Mouse (Mus musculus) right cerebral cortex, postnatal 14 days (tissue): ENCODE data around the gene Nbas.
A peak's percentile ranks its signal among the peaks of the same experiment; 100 is the strongest.

Experiments used
- DNase-seq: peaks from one replicate; pipeline ENCODE4 v3.0.0; 2022

The Nbas gene

GRCm38 (mm10) chr12:13268826-13269449, at the start of gene Nbas:
Gene Nbas (plus strand): TSS chr12:13269133.
- peak; percentile 88 for DNase-seq

DNA sequence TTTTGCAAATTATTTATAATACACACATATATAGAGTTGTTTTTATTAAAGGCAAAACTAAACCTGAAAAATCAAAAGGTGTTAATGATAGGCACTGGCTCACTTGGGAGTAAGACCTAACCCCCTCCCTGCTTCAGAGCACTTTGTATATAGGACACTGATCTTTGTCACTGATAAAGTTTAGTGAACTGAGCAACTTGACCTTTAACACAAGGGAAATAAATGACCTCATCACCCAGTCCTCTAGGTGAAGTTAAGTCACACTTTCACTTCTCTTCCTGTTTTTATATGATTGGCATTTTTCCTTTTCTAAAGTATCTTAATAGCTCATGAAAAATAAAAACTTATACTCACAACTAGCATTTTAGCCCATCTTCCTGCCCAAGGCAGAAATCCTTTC, 26.5 kb upstream of the Nbas start:
- no peak for DNase-seq

DNA sequence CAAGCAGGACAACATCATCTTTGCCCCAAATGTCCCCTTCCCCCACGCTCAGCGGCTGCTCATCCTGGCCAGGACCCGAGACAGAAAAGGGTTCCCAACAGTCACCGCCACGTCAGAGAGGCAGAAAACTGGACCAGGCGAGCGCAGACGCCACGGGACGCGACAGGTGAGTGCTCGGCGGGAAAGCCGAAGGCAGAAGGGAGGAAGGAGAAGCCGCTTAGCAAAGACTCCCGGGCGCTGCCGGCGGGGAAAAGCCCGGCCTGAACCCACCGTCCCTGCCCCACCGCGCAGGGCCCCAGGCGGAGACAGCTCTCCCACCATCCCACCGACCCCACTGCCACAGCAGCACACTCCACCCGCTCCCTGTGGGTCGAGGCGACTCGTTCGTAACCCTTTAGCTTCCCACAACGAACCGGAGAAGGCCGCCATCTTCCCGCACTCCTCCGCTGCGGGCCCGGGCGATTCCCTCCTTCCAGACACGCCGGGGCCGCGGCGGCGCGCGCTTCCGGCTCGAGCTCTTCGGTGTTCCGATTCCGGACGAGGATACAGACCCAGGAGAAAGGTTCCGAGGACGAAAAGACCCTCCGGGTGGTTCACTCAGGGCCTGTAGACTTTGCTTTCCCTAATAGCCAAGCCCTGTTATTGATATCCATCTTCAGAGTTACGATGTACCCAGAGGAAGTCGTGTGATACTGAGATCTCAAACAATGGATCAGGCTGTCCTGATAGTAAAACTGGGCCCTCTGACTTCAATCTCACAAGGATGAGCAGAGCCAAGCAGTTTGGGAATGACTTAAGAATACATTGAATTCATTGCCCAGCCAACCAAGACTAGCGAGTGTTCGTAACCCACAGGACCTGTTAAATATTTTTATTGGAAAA, 20.0 kb upstream of the Nbas start, which contains the start of gene Ddx1:
Gene Ddx1 (minus strand): TSS at position 523 of the 882 bp plus-strand sequence.
- DNase-seq: peak; percentile 82

DNA sequence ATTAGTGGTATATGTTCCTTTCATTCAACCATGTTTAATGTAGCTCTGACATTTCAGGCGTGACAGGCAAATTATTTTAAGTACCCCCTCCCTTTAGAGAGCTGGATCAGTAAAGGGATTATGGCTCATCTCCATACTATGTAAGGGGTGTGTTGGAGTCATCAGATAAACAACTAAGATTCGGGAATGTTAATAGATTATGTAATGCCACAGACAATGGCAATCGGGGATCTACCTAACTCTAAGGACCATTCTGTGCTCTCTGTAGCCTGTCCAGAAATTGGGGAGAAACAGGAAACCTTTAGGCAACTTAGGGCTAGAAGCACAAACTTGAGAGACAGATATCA, 19.4 kb upstream of the Nbas start:
- DNase-seq: no peak

- DNase-seq: no peak
Measured at GRCm38 (mm10) chr12:13255068-13255467, 13.9 kb upstream of the Nbas start.

DNA sequence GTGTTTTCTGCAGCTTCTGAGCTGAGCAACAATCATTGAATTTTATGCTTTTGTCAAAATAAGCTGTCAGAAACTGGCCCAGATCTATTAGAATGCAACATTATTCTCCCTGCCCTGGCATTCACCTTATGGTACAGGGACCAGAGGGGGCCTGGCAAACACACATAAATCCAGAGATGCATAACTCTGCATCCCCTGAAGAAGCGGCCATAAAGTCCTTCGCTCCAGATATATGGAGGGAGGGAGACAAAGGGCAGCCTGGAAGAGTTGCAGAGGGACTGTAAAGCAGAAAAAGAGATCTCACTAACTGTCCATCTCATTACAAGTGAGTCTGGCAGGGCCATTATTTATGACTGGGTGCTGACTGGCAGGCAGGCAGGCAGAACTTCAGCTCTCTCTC, 13.2 kb upstream of the Nbas start:
- DNase-seq: no peak

GRCm38 (mm10) chr12:13268412-13268811, 521 bp upstream of the Nbas start:
- no peak for DNase-seq

- DNase-seq: no peak
Measured at GRCm38 (mm10) chr12:13269570-13270390, 847 bp downstream of the Nbas start.

DNA sequence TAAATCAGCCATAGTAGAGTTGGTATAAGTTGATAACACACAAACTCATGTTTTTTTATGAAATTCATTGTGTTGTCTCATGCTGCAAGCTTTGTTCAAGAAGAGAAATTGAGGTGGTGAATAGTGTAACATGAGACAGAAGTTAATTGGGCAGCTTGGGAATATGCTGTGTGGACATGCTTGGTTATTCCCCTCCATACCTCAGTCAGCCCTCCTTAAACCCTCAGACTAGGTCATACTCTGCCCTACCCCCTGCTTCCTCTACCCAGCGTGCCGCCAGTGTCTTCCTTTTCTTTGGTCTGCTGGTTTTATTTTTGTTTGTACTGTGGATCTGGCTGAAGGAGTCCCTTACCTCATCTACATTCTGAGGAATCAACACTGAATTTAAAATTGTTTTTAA, 22.5 kb downstream of the Nbas start:
- no peak for DNase-seq

DNA sequence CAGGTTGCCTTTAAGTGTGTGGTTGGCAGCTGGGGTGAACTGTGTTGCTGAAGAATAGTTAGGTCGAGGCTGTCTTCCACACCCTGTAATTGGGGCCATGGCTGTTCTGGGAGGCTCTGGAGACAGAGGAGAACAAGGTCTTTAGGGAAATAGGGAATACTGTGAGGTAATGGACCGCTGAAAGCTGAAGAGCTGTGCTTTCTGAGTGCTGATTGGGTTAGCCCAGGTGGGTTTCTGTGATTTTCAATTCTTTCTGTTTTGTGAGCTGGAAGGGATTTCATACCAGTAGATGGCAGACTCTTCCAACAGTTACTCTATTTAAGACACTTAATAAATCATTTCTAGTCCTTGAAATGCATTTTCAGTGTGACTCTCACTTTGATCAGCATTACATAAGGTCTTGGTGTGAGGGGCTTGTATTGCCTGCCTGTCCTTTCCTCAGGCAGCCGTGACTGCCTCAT, 24.5 kb downstream of the Nbas start:
- DNase-seq: no peak

DNA sequence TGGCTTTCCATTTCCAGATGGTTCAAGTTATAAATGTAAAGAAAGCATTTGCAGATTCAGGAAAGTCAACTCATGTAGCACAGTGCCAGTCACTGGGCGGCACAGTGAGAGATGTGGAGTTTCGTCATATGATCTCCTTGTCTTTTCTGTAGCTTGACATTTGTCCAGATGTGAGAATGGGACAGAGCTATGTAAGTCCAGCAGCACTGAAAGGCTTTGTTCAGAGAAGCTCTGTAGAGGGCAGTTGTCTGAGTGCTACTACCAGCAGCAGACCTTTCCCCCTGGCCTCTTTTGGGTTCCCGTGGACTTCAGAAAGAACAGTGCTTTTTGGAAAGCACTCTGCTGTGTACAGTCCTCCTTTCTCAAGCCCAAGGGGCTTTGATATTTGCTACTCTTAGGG, 34.1 kb downstream of the Nbas start:
- DNase-seq: no peak

GRCm38 (mm10) chr12:13313966-13314365, 45.0 kb downstream of the Nbas start:
- no peak for DNase-seq

- no peak for DNase-seq
Measured at GRCm38 (mm10) chr12:13314384-13314783, 45.5 kb downstream of the Nbas start.

GRCm38 (mm10) chr12:13315081-13315480, 46.1 kb downstream of the Nbas start:
- DNase-seq: no peak

- no peak for DNase-seq
Measured at GRCm38 (mm10) chr12:13342535-13342934, 73.6 kb downstream of the Nbas start.

- DNase-seq: no peak
Measured at GRCm38 (mm10) chr12:13356201-13356600, 87.3 kb downstream of the Nbas start.

DNA sequence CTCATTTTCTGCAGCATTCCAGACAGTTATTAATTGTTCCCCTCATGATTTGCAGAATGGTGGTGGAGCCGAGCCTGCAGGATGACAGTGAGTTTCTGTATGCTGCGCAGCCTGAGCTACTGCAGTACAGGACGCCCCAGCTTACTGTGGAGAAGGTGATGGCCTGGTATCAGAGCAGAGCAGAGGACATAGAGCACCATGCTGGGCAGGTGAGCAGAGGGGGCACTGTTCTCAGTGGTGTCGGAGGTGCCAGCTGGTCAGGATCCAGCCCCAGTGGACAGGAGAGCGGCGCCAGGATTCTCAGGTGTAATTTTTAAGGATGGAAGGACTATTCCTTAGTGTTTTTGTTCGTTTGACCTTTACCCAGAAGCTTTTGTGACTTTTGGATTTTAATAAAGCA, 87.8 kb downstream of the Nbas start:
- no peak for DNase-seq

GRCm38 (mm10) chr12:13357229-13357628, 88.3 kb downstream of the Nbas start:
- DNase-seq: no peak

GRCm38 (mm10) chr12:13358849-13359248, 89.9 kb downstream of the Nbas start:
- no peak for DNase-seq

- DNase-seq: no peak
Measured at GRCm38 (mm10) chr12:13360183-13360811, 91.4 kb downstream of the Nbas start.

DNA sequence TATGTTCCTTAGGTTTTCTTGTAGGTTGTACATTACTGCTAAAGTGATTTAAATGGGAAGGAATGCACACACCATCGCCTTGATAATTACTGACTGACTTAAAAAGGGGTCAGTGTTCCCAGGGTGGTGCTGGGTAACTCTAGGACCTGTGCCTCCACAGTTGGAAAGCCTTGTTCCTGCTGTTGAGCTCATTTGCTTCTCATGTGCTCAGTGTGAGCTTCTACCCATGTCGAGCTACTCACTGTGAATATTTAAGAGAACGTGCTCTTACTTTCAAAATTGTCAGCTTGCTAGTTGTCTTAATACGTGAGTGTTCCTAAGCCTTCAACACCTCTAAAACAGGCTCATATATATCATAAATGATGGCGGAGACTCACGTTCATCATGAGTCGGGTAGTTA, 112.6 kb downstream of the Nbas start:
- no peak for DNase-seq

GRCm38 (mm10) chr12:13382046-13382445, 113.1 kb downstream of the Nbas start:
- no peak for DNase-seq

- no peak for DNase-seq
Measured at GRCm38 (mm10) chr12:13389644-13390043, 120.7 kb downstream of the Nbas start.
